Mouse (Mus musculus): ENCODE results near the gene Syvn1.

The Syvn1 gene

GRCm38 (mm10) chr19:6067724-6068415, 21.5 kb downstream of the Syvn1 start, which contains the start of gene Tm7sf2:
Gene Tm7sf2 (minus strand): TSS chr19:6068373.
- DNase-seq (ENCODE audit: low read depth, low spot score): peak; percentile 92

GRCm38 (mm10) chr19:6068951-6069350, 22.6 kb downstream of the Syvn1 start:
- DNase-seq (ENCODE audit: low read depth, low spot score): no peak

DNA sequence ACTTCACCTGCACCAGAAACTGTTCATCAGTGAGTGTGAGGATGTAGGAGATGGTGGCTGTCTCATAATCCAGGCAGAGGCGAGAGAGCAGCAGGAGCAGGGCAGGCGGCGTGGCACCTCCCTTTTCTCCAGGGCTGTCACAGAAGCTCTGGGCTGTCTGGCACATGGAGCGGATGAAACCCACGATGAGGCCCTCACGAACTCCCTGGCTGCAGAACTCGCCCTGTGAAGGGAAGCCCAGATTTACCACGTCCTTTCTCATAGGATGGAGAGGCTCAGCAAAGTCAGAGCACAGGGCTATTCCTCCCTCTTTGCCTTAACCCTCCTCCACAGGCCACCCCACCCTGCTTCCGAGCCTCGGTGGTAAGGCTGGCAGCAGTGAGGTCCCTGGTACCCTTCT, 23.5 kb downstream of the Syvn1 start:
- DNase-seq (ENCODE audit: low read depth, low spot score): no peak

DNA sequence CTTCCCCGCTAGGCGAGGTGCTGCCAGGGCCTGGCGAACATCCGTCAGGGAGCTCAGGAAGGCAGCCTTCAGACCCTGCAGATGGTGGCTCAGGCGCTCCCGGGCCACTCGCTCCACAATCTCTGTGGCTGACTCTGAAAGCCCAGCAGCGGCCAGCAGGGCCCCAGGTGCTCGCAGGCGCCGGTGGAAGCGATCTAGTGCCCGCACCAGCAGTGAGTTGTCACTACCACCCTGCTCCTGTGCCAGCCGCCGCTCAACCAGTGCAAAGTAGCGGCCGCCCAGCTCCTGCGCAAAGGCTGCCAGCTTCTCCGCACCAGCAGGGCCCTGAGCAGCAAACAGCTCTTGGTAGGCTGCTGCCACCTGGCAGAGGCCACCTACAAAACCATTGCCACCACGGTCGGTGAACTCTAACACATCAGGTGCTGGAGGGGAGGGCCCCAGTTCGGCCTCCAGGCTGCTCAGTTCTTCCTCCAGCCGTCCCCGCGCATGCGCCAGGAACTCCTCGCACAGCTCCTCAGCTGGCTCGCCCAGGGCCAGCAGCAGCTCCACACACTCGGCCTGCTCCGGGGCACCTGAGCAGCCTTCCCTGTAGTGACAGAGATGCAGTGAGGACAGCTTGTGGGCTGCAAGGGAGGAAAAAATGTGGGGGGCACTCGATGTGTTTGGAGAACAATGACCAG, 24.3 kb downstream of the Syvn1 start:
- no peak for DNase-seq (ENCODE audit: low read depth, low spot score)

DNA sequence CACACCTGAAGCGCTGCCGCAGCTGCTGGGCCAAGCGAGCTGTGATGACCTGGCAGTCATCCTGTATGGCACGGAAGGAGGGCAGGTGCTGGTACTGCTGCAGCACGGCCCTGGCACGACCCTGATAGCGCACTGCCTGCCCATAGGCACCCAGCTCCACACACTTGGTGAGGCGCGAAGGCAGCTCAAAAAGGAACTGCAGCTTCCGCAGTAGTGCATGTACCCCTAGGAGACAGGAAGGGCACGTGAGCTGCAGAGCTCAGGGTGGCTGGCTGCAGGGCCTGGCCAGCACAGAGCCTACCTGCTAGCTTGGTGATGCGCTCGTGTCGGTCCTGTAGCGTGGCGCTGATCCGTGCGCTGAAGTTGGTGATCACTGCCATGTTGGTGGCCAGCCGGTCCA, 24.9 kb downstream of the Syvn1 start:
- no peak for DNase-seq (ENCODE audit: low read depth, low spot score)

GRCm38 (mm10) chr19:6073889-6074288, 27.5 kb downstream of the Syvn1 start:
- DNase-seq (ENCODE audit: low read depth, low spot score): no peak

DNA sequence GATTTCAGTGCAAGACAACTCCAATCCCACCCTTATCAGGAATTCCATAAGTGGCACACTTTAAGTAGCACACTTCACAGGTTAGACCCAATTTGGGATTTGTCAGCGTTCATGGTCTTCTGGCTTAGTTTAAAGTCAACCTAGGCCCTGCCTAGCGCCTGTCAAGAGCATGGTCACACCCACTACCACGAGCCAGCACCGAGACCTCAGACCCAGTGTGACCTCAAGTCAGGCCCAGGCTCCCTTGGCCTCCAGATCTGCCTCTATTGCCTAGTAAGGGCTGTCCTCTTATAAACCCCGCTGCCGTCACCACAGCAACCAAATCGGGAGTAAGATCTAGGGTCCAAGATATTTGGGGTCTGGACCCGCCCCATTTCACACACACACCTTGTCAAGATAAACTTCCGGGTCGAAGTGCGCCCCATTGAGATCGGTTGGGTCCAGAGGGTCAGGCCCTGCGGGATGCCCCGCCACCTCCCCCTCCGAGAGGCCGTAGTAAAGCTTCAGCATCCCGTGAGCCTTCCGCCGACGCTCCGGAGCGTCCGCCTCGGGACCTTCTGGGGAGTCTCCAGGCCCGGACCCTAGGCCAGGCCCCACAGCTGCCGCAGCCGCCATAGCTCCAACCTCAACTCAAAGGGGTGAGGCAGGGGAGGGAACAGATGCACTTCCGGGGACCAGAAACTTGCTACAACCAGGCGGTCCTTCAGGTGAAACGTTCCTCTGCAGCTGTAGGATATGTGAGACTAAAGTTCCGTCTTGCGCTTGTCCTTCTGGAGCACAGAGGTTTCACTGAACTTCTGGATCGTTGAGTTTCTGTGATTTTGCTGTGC, 30.4 kb downstream of the Syvn1 start, which contains the start of gene Vps51:
Vps51 (minus strand) TSS at position 668 of the 830 bp plus-strand sequence.
- DNase-seq (ENCODE audit: low read depth, low spot score): peak; percentile 98

DNA sequence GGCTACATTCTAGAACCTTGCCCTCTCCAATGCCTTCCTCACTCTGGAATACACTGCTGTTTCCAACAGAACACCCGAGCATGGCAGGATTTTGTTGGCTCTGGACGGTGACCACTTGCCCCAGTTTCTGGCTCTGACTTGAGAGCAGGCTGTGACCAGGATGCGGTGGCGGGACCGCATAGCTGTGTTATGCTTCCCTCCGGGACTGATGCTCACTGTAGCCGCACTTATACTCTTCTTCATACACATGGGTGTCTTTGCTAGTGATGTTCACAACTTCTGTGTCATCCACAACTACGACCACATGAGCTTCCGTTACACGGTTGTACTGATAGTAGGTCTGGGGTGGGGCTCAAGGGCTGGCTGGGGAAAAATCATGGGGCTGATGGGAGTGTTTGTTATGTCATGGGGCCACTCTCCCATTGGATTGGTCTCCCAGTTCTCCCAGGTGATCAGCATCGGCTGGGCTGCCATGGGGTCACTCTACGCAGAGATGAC, 33.7 kb downstream of the Syvn1 start, which contains the start of gene Tmem262:
Tmem262 (plus strand) TSS at position 51 of the 498 bp plus-strand sequence.
- no peak for DNase-seq (ENCODE audit: low read depth, low spot score)

GRCm38 (mm10) chr19:6082156-6082555, 35.8 kb downstream of the Syvn1 start, which contains the start of gene Gm28374:
Gene Gm28374 (minus strand): TSS chr19:6082256.
- DNase-seq (ENCODE audit: low read depth, low spot score): no peak

DNA sequence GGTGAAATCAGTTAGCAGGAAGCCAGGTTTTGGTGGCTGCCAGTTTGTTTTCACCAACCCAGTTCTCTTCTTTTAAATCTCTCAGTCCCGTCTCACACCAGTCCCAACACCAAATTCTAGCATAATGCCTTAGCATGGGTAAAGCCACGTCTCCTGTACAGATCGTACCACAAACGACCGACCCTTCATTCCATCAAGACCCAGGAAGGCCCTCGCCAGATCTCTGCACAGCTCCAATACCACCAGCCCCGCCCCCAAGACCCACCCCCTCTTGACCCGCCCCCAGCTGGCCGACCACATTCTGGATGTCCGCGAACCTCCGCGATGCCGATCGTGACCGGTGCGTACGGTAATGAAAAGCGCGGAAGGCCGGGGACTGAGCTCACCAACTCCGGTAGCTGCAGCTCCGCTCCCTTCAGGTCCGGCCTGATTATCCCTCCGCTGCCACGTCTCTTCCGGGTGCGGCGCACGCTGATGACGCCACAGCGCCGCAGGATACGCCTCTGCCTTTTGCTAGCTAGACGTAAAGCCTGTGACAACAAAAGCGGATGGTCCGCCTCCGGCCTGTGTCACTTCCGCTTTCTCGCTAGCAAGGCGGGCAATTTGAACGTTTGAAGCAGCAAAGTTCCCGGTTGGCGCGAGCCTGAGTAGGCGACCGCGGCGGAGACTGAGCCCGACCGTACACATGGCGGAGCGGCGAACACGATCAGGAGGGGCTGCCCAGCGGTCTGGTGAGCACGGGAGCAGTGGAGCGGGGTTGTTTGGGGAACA, 38.3 kb downstream of the Syvn1 start, which contains the start of the genes Zfpl1 and Cdca5:
Zfpl1 (minus strand) TSS at position 479 of the 771 bp plus-strand sequence.
Cdca5 (plus strand) TSS at position 506 of the 771 bp plus-strand sequence.
- DNase-seq (ENCODE audit: low read depth, low spot score): peak; percentile 100

GRCm38 (mm10) chr19:6085417-6085879, 39.1 kb downstream of the Syvn1 start:
- DNase-seq (ENCODE audit: low read depth, low spot score): peak; percentile 21

- no peak for DNase-seq (ENCODE audit: low read depth, low spot score)
Observed at GRCm38 (mm10) chr19:6088841-6089240, 42.5 kb downstream of the Syvn1 start.

GRCm38 (mm10) chr19:6094119-6094518, 47.7 kb downstream of the Syvn1 start, which contains the start of gene AC131692.1:
Gene AC131692.1 (plus strand): TSS chr19:6094419.
- DNase-seq (ENCODE audit: low read depth, low spot score): no peak

GRCm38 (mm10) chr19:6097847-6098246, 51.5 kb downstream of the Syvn1 start:
- no peak for DNase-seq (ENCODE audit: low read depth, low spot score)

GRCm38 (mm10) chr19:6101186-6101585, 54.8 kb downstream of the Syvn1 start:
- DNase-seq (ENCODE audit: low read depth, low spot score): no peak

GRCm38 (mm10) chr19:6102169-6102853, 55.9 kb downstream of the Syvn1 start:
- DNase-seq (ENCODE audit: low read depth, low spot score): no peak

All from brain, adult 2 months (tissue).